Mouse (Mus musculus) right cerebral cortex, adult 18-20 months (tissue): Measurements from ENCODE around the gene Kcnn1.
"Not testable (repeated sequence)": the region's sequence is repeated elsewhere in the genome, so short reads cannot be mapped to it uniquely, and the experiment has no call there.

ENCODE experiments used
- DNase-seq: peaks from one replicate; pipeline ENCODE4 v3.0.0; 2022; ENCODE audit warnings: mixed read lengths

Gene Kcnn1

GRCm38 (mm10) chr8:70839408-70840351, 23.4 kb downstream of the Kcnn1 start, which contains the start of gene Arrdc2:
Arrdc2 (minus strand) TSS chr8:70839720.
- DNase-seq, result peak; percentile 99

DNA sequence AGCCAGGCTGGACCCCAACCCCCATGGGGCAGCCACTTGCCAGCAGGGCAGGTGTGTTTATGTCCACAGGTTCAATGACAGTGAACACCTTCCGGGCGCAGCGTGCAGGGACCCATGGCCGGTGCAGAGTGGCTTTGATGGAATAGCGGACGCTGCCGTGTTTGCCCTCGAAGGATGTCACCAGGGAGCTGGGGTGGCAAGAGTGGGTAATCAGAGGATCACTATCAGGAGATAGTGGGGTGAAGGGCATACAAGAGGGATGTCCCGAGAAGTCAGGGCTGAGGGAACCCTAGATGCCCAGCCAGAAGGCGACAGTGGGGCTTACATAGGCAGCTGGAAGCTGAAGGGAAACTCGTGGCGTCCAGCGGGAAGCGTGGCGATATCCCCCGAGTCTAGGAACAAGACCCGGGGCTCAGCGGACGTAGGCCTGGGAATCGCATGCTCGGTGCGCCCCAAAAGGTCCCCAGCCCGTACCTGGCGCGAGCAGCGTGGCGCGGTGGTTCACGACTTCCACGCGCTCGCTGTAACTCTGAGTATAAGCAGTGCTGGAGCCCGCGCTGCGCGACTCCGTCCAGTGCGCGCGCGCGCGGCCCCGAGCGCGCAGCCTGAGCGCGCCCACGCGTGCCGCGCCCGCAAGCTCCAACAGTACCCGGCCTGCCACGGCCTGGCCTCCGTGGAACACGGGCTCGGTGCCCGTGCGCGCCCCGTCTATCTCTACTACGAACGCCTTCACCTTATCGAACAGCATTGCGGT, 24.2 kb downstream of the Kcnn1 start:
- DNase-seq, result no peak

DNA sequence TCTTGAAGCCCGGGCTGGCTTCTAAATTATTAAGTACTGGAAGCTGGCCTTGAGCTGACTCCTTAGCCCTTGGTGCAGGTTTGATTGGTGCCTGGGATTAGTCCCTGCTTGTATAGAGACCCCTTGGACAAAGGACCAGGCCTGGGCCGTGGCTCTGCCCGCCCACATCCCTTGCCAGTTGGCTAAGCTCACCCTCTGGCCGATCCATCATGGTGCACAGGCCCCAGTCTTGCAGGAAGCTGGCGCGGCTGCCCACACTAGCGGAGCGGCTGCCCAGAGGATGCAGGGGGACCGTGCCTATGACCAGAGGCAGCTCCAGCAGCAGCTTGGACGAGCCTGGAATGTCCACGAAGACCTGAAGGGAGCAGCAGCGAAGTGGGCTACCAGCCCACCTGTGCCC, 26.4 kb downstream of the Kcnn1 start:
- DNase-seq, result no peak

DNA sequence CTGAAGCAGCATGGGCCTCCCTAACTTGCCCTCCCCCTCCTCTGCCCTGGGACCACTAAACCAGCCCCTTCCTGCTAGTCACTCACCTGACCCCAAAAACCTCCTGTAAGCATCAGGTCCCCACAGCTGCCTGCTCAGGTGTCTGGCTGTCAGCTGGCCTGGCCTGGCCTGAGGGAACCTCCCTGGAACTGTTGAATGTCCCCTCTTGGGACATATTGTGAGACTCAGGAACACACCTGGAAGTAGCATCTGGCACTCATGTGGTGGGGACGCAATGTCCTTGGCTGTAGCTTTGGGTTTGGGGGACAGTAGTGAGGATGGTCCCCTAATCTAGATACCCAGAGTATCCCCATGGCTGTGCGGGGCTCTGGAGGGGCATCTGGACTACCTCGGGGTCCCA, 29.0 kb downstream of the Kcnn1 start:
- no peak for DNase-seq

DNA sequence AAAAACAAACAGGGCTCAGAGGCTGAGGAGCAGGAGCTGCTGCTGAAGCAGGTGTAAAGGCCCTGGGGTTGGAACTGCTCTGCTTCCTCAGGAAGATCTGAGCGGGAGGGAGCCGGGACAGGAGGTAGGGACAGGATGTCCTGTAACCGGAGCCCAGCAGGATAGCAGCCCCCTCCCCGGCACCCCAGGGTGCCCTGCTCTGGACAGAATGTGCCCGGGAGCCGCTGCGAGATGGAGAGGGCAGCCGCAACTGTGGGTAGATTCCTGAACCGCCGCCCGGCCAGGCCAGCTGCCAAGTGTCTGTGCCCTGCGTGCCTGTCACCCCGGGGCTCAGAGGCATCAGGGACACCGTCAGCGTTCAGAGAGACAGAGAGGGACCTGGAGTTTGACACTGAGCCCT, 29.5 kb downstream of the Kcnn1 start:
- DNase-seq, result peak; percentile 74

DNA sequence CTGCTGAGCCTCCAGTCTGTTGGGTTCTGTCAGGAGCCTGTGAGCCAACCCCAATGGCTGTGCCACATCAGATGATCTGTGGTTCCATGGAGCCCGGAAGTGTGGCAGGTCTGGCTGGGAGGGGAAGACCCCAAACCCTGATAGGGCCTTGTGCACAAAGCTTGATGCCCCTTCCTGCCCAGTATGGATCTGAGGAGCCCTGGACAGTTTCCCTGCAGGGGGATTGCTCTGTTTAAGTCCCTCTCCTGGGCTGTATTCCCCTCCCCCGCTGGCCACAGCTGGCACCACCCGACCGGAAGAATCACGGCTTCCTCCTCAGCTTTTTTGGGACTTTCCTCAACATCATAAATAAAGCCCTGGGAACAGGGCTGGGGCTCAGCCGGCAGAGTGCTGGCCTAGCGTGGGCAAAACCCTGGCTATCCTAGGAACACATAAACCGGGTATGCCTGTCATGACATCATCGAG, 30.0 kb downstream of the Kcnn1 start:
- DNase-seq, result no peak

DNA sequence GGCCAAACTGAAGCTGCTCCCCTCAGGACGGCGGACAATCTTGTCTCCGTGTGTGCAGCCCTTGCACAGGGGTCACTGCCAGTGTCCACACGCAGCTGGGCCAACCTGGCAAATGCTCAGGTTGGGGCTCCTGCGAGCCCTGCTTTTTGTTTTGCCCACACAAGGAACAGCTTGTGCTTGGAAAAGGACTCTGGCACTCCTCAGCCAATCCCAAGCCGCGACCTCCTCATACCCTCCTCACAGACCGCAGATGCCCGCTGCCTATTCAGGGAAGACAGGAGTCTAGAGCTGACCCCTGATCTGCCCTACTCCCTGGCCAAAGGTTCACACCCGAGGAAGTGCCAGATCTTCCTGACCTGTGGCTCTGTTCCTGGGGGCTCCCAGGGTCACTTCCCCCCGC, 30.7 kb downstream of the Kcnn1 start:
- DNase-seq, result no peak

DNA sequence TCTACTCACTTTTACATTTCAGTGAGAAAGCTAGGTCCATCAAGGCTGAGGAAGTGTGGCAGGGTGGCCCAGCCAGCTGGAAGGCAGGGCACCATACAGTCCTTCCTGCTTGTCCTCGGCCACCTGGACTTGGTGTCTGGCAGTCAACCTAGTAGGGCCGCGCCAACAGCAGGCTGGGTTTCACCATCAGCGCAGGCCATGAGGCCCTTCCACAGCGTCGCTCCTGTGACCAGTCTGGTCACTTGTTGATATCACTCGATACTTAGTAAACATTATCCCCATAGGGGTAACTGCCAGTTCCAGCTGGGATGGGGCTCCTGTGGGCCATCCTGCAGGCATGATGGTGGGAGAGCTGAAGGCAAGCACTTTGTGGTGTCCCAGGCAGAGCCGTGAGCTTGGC, 31.5 kb downstream of the Kcnn1 start:
- DNase-seq, result no peak

DNA sequence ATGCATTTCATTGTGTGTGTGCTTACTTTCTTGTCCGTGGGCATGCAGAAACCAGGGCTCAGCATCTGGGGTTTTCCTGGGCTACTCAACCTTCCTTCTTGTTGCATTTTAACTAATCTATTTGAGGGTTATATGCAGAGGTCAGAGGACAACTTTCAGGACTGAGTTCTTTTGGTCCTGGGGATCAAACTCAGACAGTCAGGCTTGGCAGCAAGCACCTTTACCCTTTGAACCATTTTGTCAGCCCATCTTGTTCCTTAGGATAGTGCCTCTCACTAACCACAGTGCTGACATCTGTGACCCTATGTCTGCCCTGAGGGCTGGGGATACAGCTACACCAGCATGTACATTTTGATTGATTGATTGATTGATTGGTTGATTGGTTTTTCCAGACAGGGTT, 35.3 kb downstream of the Kcnn1 start:
- DNase-seq, result no peak

- no peak for DNase-seq
Observed at GRCm38 (mm10) chr8:70827010-70827409, 36.0 kb downstream of the Kcnn1 start.

GRCm38 (mm10) chr8:70825816-70826215, 37.2 kb downstream of the Kcnn1 start:
- DNase-seq, result no peak

GRCm38 (mm10) chr8:70823802-70824201, 39.3 kb downstream of the Kcnn1 start:
- no peak for DNase-seq

GRCm38 (mm10) chr8:70822594-70822993, 40.5 kb downstream of the Kcnn1 start:
- not testable (repeated sequence) for DNase-seq

DNA sequence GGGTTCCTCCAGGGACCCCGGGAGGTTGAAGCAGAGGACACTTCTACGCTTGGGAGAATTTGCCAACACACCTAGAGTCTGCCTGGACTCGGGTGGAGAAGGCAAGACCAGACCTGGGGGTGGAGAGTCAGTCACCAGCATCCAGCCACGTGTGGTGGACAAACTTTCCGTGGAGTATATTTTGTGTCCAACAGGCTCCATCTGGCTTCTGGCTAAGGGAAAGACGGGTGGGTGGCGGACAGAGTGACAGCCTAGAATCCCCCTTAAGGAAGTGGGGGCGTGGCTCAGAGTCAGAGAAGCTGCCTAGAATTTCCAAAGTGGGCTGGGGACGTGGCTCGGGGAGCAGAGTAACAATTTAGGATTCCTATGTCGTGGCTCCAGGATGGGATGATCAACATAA, 41.1 kb downstream of the Kcnn1 start:
- DNase-seq, result no peak

DNA sequence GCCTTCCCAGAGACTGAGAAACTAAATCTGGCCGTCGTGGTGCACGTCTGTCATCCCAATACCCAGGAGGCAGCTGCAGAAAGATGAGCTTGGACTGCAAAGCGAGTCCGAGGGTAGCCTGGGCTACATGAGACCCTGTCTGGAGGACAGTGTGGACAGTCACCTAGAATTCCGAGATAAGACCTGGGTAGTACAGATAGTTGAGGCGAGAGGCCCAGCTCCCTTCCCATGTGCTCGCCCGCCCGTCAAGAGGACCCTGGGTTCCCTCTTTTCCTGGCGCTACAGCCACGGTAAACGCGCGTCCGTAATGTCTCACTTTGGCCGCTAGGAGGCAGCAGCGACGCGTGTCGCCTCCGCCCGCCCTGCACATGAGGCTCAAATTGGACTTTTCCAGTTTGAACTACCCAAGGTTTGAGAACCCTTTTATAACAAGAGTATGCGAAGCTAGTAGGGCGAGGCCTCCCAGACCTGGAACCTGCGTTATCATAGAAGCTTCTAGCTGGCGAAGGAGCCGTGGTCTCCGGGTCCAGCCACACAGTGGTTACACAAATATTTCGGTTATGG, 41.6 kb downstream of the Kcnn1 start:
- DNase-seq, result no peak

DNA sequence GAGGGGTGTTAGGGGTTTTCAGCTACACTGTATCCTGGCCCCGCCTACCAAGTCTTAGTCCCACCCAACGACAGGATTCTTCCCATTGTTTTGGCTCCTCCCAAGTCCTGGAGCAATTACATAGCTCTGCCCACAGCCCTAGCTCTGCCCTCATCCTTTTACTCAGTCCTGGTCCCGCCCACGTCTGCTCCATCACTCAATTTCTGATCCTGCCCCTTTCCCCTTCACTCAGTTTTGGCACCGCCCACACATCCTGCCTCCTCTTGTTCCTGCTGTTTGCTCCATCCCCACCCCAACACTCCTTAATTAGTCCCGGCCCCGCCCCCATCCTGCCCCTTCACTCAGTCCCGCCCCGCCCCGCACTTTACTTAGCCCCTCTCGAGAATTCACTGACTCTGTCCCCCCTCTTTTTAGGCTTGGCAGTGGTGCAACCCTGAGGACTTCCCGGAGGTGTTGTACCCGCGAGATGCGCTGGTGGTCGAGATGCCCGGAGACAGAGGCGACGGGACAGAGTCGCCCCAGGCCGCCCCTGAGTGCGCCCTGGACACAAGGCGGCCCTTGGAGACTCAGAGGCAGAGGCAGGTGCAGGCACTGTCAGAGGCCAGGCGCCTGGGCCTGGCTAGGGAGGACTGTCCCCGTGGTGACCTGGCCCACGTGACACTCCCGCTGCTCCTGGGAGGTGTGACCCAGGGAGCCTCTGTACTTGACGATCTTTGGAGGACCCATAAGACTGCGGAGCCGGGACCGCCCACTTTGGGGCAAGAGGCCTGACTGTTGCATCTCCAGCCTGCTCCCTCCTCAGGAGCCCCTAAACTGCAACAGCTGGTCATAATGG, 42.7 kb downstream of the Kcnn1 start:
- peak; percentile 73 for DNase-seq

- DNase-seq, result no peak
Observed at GRCm38 (mm10) chr8:70816679-70817078, 46.4 kb downstream of the Kcnn1 start.

DNA sequence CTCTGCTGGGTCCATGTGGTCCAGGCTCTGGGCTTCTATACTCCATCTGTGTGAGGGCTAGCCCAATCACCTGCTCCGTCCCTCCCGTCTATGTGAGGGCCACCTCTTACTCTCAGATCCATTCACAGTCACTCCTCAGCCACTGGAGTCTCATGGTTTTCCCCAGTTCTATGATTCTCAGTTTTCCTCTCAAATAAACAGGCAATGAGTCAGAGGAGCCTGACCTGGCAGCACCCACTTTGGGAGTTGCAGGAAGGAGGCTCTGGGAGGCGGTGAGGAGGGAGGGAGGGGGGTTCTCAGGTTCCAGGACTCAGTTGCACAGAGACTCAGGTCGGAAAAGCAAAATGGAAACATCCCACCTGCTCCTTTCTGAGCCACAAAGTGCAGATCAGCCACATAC, 50.2 kb downstream of the Kcnn1 start:
- no peak for DNase-seq

- DNase-seq, result no peak
Observed at GRCm38 (mm10) chr8:70812055-70812454, 51.0 kb downstream of the Kcnn1 start.

DNA sequence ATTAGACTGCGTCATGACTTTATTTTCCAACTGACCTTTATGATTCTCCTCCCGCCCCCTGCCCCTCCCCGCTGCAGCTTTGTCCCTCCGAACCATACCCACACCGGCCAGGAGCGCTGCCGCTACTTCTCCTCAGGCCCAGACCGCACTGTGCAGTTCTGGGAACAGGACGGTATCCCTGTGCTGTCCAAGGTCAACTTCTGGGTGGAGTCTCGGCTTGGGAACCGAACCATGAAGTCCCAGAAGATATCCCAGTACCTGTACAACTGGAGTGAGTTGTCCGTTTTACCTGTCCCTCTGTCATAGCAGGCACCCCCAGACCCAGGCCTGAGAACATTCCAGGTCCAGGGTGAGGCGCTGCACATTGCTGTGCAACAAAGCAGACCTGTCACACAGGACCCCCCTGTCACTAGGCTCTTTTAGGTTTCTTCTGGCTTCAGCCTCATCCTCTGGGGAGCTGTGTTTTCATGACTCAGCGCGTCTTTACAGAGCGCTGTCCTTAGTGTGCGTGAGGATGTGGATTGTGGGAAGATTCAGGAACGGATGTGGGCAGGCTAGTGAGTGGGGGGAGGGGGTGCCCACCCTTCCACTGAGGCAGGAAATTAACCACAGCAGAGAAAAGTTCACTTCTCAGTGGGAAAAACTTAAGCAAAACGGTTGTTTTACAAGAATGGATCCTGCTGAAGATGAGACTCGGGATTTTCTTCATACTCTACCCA, 51.9 kb downstream of the Kcnn1 start:
- no peak for DNase-seq

DNA sequence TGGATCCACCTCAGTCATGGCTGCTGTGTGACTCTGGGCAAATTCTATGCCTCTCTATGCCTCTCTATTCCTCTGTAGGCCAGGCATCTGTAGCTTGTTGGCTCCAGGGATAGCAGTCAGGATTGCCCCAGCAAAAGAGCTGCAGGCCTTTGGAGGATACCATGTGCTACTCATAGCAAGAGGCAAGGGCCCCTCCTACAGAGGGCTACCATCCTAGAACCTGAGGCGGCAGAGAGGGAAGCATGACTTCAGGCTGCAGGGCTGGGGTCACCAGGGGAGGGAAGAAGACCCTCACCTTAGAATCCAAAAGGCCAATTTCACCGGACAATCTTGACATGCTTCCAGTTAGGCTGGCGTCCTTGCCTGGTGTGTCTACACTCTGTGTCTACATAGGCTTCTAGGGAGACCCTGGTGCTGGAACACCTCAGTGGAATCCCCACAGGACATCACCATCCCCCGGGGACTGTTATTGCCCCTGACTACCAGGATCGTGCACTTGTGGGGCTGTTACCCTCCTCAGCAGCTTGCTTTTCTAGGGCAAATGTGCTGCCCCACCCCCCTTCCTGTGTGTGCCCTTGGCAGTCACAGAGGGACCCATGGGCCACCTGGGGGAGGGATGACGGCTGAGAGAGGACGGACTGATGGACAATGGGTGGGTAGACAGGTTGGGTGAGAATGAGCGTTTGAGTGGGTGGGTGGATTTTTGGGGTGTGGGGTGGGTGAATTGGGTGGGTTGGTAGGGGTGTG, 53.9 kb downstream of the Kcnn1 start:
- DNase-seq, result no peak
